Mouse (Mus musculus): ENCODE measurements at regions not wholly inside any gene's neighbourhood (a gene's known extent, or its start where the extent isn't known, plus 50 kb on each side); places are given as distances from the start of the nearest gene placed in this dataset.

DNA sequence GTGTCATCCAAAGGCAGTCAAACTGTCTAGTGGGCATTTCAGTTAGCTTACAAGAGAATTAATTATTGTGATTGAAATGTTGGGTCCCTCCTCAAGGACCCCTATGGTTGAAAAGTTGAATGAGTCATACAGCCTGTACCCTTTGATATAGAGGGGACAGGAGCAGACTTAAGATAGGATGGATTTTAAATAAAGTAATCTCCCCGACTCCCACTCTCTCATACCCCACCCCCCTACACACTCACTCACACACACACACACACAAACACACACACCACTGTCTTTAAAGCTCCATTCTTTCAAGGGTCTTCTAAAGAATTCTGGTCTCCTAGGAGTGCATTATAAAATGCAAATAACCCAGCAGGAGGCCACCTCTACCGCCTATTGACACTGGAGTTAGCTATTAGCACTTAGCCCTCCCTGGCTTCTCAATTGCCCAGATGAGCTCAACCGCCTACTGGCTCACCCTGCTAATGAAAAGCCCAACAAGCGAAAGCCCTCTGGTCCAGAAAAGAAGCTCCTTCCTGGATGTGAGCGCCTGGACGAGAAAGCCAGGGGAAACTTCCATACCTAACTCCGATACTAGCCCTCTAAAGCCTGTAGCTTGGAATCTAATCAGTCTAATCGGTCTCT, 236.3 kb upstream of the Rgma start:
- no peak for DNase-seq (ENCODE audit: low read depth, low spot score)

DNA sequence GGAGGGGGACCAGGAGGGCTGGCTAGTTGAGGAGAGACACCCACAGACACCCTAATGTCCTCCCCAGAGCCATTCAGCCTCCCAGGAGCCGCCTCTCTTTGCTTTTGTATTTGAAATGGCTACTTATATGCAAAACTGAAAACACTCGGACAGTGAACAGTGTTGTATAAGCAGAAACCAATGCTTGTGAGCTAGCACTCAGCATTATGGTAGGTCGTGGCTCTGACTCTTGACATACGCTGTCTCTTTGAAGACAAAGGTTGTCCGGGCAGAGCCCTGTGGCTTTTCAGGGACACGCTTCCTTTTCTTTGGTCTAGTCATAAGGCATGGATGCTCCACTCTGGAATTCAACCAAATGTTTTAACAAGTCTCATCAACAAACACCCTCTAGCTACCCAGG, 235.4 kb upstream of the Rgma start:
- no peak for DNase-seq (ENCODE audit: low read depth, low spot score)

DNA sequence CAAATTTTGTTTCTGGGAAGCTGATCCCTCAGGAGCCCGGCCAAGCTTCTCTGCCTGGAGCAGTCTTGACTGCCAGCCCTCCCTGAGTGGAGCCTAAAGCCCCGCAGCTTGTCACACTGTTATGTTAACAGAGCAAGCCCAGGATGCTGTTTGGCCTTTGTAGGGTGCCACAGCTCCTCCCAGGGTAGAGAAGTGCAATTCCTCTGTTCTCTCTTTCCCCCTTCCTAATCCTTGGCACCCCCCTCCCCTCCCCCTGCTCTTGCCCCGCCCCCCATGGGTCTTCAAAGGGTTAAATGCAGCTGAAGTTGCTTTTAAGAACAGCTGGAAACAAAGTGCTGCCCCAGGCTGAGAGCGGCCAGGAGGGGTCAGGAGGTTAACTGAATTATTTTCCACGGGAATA, 234.1 kb upstream of the Rgma start:
- no peak for DNase-seq (ENCODE audit: low read depth, low spot score)

DNA sequence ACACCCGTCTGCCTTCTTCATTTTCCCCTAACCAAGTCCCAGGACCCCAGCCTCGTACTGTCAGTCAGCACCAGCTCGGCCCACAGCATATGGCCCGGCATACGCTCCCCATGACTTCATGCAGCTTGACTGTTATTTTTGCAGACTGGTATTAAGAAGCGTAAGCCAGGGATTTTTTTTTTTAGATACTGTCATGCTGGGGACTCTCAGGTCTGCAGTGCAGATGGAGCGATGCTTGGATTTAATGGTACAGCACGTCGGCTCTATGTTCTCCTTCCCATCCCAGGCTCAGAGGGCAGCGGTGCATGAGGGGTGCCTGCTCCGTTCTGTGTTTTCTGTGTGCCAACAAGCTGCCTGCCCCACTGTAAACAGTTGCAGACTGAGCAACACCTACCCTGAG, 231.4 kb upstream of the Rgma start:
- DNase-seq (ENCODE audit: low read depth, low spot score), result no peak

DNA sequence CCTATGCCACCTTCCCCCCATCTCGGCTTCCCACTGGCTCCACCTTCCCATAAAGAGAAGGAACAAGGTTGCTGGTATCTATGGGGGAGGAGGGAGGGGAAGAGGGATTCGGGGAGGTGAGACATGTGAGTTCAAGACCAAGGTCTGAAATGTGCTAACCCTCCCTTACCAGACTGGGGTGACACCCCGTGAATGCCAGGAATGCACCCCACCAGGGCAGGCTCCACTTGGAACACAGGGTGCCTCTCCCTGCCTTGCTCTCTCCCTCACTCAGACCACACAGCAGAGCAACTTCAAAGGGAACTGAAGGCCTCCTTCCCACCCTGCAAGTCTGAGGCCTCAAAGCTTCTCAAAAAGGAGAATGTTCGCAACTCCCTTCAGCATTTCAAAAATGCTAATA, 230.5 kb upstream of the Rgma start:
- DNase-seq (ENCODE audit: low read depth, low spot score), result no peak

DNA sequence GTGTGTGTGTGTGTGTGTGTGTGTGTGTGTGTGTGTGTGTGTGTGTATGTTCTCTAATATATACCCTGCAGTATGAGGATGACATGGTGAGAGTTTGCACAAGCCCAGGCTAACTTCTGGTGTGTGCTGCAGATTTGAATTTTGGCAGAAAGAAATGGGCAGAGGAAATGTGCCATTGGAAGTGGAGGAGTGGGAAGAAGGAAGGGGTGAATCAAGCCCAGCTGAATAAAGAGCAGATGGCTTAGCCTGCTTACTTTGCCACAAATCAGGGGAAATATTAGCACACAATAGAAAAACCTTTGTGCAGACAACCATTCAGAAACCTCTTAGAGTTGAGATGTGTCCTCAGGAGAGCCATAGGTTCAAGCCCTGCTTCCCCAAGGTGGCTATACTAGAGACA, 228.1 kb upstream of the Rgma start:
- DNase-seq (ENCODE audit: low read depth, low spot score), result no peak

DNA sequence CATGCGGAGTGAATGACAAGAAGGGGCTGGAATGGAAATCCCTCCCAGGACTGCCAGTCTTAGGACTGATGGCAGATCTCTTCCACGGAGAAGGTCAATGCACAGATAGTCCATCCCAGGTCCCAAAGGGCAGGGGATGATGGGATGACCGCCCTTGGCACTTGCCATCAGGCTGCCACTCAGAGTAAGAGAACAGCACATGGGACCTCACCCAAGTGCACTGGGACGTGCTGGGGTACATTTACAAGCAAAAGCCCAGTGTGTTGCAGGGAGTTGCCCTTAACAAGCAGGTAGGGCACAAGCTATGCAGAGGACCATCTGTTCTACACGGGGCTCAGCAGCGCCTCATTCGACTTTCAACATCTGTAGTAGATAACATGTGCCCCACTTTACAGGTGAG, 224.9 kb upstream of the Rgma start:
- DNase-seq (ENCODE audit: low read depth, low spot score), result no peak

DNA sequence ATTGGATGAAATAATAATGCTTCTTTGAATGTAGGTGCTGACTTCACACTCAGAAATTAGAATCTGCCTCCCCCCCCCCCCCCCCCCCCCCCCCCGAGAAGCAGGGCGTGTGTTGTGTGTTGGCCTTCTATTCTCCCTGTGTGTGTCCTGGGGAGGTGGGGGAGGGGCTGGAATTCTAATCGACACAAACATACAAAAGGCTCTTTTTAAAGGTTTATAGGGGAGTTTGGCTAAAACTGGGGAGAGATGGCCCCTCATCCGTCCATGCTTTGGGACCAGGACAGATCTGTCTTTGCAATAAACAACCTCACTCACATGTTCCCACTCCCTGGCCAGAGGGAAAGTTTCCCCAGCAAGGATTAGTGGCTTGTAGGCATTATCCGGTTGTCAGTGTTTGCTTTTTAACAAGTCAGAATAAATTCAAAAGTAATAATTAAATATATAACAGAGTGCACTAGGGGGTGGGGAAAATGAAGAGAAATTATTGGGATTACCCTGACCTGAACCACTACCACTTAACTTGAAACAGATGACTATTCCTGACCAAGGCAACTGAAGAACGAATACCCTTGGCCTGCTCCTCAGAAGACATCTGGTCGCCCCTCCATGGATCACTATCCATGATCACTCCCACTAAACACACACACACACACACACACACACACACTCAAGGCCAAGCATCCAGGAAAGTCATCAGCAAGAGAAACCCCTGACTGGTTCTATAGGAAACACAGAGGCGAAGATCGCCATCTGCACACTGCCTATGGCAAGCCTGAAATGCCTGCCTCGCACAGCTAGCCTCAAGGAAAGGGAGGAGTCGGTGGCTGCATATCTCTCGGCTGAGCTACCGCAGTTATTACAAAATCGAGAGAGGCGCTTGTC, 223.5 kb upstream of the Rgma start:
- no peak for DNase-seq (ENCODE audit: low read depth, low spot score)

DNA sequence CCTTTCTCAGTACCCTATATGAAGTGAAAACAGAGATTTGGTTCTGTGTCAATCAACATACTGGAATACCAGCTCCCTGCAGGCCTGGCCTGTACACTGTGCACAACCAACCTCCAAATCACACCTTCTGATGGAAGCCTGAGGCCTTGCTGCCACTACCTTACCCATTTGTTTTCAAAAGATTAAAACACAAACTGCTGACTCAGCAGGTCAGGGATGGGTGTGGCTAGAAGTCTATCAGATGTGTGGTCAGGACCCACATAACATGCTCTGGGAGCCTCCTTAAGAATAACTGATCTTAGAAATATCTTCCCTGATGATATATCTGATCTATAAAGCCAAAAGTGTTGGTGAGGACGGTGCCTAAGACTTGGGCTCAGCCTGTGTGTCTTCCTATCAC, 221.6 kb upstream of the Rgma start:
- DNase-seq (ENCODE audit: low read depth, low spot score), result no peak

DNA sequence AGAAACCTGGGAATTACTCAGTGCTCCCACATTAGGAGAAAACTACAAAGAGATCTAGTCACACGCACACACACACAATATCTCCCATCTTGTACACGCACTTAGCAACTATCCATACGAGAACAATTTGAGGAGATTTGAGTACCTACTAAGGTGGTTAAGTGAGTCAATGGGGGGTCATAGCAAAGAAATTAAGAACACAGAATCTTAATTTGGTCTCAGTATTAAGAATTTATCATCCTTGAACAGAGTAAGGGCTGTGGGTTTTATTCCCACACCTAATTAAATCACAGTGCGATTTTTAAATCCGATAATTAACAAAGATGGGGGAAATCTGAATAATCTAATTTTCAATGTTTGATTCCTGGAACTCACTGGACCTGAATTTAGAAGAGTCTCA, 216.5 kb upstream of the Rgma start:
- DNase-seq (ENCODE audit: low read depth, low spot score), result no peak

DNA sequence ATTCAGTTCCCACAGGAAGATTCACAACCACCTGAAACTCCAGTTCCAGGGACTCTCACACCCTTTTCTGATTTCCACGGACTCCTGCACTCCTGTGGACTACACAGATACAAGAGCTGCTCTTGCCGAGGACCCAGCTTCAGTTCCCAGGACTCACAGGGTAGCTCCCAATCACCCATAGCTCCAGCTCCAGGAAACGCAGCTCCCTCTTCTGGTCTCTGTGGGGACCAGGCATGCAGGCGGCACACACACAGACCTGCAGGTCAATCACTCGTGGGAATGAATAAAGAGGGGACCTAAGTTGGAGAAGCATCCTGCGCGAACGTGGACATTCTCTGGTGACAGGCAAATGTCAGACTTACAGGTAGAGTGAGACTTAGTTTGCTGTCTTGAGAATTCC, 214.3 kb upstream of the Rgma start:
- no peak for DNase-seq (ENCODE audit: low read depth, low spot score)

DNA sequence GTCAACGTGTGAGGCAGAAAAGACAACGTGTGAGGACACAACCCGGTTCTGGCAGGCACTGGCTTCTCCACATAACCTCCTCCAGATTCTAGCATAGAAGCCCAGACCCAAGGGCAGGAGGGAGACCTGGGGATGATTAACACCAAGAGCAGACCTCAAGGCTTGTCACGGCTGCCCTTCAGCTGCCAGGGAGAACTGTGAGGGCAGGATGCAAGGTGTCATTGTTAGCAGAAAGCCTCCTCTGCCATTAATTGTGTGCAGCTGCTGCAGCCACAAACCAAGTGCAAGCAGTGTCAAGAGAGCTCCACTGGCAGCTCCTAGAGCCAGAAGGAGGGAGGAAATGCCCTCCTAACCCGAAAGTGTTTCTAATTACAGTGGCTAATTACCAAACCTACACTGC, 211.6 kb upstream of the Rgma start:
- no peak for DNase-seq (ENCODE audit: low read depth, low spot score)

DNA sequence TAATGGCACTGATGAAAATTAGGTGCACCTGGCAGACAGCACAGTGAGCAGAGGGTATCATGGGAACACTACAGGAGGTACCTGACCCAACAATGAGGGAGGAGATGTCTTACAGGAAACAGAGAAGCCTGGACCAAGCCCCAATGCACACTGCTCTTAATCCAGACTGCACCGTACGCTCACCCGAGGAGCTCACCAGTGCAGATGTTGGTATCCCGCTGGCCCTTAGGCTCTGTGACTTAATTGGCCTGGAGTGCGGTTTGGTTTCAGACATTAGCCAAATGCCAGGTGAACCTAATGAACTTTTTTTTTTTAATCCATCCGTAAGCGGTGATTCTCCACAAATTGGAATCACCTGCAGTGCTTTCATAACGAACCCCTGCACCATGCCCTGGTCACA, 209.8 kb upstream of the Rgma start:
- DNase-seq (ENCODE audit: low read depth, low spot score), result no peak

DNA sequence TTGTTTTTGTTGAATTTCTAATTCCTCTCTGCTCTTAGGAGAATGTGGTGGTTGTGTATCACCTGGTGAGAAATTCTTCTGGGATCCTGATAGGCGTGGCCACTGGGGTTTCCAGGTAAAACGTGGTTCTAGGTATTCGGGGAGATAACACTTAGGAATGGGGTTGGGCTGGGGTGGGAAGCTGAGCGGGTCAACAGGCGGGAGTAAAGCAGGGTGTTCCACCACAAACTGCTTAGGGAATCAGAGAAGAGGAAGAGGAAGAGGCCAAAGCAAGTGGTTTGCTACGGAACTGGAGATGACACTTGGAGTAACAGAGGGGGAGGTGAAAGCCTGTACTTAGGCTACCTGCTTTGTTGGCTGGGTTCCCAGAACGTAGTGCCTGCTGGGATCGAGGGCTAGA, 205.9 kb upstream of the Rgma start:
- DNase-seq (ENCODE audit: low read depth, low spot score), result no peak

DNA sequence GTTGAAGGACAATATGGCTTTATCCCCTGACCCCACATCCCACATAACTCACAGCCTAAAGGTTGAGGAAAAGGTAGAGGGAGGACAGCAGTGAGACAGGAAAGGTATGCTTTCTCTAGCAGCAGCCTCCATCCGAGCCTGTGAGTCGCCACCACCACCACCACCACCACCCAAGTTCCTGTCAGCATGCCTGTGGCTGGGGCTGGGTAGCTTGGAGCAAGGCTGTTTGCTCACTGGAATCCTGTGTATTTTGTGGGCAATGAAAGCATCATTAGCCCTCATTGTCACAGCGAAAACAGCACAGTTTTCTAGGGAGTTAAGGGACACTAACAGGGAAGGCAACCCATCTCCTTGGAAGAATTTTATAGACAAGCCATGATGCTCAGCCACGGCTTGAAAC, 202.7 kb upstream of the Rgma start:
- DNase-seq (ENCODE audit: low read depth, low spot score), result no peak

DNA sequence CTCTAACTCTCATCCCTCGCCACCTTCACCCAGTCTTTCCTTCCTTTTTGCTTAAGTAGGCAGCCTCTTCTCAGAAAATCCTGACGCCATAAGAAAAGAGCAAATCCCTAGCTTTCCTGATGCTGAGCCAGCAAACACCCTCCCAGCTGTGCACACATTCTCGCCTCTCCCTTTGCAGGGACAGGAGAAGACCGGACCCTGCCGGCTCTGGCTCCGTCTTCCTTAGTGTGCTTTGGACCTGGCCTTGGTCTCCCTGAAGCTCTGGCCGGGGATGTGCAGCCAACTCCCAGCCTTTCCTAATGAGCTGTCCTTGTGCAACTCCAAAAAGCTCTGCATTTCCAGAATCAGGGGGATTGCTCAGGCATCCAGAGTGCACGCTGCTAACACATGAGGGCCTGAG, 191.5 kb upstream of the Rgma start:
- DNase-seq (ENCODE audit: low read depth, low spot score), result no peak

DNA sequence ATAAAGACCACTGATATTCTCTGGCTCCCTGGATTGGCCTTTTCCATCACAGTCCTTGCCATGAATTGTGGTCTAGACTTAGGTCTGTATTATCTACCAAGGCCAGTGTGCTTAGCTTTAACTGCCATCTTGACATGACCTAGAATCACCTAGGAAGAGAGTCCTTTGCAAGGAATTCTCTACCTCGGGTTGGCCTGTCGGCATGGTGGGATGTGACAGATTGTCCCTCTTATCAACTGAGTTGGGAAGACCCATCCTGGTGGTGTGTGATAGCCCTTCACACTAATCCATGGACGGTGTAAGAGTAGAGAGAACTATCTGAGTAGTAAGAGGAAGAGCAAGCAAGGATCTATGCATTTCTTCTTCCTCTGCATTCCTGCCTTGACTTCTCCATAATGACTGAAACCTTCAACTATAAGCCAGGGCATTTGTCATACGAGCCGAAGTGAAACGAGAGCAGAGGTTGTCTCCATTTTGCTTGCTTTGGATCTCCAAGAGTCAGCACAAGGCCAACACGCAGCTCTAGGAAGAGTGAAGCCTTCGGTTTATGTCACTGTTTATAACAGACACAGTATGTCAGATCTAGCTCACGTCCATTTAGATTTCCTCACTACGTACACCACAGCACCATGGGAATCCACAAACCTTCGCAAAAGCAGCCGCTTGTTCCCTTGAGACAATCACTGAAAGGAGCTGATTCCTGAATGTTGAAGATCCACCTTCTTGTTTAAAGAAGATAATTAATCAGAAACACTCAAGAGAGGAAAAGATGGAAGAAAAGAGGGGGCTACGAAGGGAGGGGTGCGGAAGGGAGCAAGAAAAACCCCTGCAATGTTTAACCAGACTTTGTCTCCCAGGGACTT, 190.9 kb upstream of the Rgma start:
- DNase-seq (ENCODE audit: low read depth, low spot score), result no peak

DNA sequence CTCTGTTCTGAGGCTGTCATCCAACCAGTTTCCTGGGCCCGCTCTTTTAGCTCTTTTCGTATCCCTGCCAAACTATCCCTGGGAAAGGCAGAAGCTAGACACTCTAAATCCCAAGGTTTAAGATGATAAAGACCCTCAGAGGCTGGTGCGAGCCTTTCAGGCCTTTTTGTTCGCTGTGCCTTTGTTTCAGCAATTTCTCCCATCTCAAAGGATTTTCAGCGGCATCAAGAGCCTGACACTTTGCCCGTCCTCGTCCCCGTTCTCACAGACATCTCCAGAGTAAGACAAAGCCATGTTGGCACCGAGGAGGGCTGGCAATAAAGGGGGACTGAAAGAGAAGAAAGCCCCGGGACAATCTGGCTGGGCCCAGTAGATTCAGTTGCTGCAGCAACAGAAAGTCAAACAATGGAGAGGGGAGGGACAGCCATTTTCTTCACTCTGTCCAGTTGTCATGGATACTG, 190.2 kb upstream of the Rgma start:
- peak; percentile 74 for DNase-seq (ENCODE audit: low read depth, low spot score)

DNA sequence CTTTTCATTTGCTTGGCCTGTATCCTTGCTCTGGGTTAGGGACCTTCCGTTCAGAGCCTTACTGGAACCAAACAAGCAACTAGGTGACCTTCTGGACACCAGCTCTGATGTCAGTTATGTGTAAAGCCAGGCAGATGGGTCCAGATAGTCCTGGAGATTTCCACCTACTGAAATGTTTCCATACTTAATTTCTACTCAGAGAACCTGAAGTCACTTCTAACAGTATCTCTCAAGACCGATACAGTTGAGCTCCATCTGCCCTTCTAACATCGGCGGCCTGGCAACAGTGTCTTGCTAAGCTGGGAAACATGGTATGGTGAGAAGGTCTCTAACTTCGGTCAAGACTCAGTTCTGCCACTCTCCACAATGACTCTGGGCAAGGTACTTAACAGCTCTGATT, 189.7 kb upstream of the Rgma start:
- no peak for DNase-seq (ENCODE audit: low read depth, low spot score)

DNA sequence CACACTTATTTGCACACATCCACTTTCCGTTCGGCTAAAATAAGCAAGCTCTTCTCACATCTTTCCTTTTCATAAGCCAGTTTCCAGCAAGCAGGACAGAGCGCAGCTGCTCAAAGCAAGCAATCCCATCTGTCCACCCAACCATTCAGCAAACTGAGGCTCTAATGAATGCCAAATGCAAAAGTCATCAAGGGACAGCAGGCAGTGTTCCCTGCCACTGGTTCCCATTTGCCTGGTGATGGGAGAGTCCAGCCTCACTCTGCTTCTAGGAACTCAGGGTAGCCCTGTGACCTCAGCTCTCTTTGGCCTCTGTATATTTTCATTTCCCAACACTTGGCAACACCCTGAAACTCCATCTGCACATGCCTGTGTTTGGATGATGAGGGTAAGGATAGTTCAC, 188.8 kb upstream of the Rgma start:
- no peak for DNase-seq (ENCODE audit: low read depth, low spot score)

DNA sequence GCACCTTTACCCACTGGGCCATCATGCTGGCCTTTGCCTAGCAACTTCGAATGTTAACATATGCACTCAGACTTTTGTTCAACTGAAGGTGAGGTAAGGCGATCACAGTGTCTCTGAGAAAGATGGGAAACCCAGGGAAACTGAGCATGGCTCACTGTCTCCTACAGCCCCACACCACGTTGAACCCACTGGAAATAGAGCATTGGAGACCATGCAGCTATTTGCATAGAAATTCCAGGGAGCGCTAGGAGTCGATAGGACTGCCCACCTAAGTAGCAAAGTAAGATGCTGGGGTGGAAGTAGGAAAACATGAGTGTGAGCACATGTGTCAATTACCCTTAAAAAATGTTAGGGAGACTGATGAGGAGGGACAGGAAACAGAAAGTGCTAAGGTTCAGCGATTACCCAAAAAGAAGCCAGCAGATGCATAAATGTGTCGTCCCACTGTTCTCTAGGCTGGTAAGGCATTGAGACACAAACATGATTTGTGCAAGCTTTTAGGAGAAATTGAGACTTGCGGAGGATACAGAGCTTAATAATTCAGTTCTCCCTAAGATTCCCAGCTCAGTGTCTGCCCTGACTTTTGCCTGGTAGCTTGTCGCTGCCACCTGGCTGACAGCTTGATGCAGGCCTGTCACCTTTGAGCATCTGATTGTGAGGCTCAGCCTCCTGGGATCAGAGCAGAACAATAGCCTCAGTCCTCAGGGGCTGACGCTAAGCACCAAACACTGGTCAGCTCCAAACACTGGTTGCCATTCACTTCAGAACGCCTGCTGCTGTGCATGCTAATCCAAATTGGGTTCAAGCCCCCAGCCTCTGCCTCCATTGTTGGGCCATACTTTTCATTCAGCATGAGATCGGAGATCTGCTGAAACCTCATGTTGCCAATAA, 183.7 kb upstream of the Rgma start:
- no peak for DNase-seq (ENCODE audit: low read depth, low spot score)

Data from brain, embryonic 18.5 days (tissue).